Mouse (Mus musculus): ENCODE measurements at regions not wholly inside any gene's neighbourhood (a gene's known extent, or its start where the extent isn't known, plus 50 kb on each side); places are given as distances from the start of the nearest gene placed in this dataset.
A peak's percentile ranks its signal among the peaks of the same experiment; 100 is the strongest.

GRCm38 (mm10) chr5:45082601-45083000 is 283.1 kb upstream of the Ldb2 start:
- Histone ChIP-seq H3K27me3 (ENCODE audit: insufficient read depth, low read length) (no peaks in the 10 kb centered on the region), H3K36me3 (ENCODE audit: insufficient read depth) (no peaks in the 10 kb centered on the region), H3K4me1 (ENCODE audit: insufficient read depth) (no peaks in the 10 kb centered on the region), H3K4me3 (ENCODE audit: low read depth, low read length) (no peak overlapping the region), H3K4me2 (ENCODE audit: low read depth) (no peak overlapping the region), H3K9ac (no peak overlapping the region), H3K9me3 (ENCODE audit: low read length) (no peaks in the 10 kb centered on the region), H3K27ac (ENCODE audit: low read depth, low read length) (no peak overlapping the region)
- TF ChIP-seq CTCF (IDR thresholded peaks at IDR 0.05; ENCODE audit: low read depth), result no peak
- no peak for DNase-seq
- ATAC-seq, result no peak

- no peaks in the 10 kb centered on the region for H3K9me3 ChIP-seq (ENCODE audit: low read length)
- H3K36me3 ChIP-seq (ENCODE audit: insufficient read depth), result no peaks in the 10 kb centered on the region
- H3K27ac ChIP-seq (ENCODE audit: low read depth, low read length), result no peak overlapping the region
- ATAC-seq (no peak), DNase-seq (no peak)
- H3K27me3 ChIP-seq (ENCODE audit: insufficient read depth, low read length), result no peaks in the 10 kb centered on the region
- WGBS, result 91% methylated on average over 4 of the region's 4 CpGs
- no peak overlapping the region for H3K4me2 ChIP-seq (ENCODE audit: low read depth)
- no peak overlapping the region for H3K4me3 ChIP-seq (ENCODE audit: low read depth, low read length)
- no peak for TF ChIP-seq CTCF (IDR thresholded peaks at IDR 0.05; ENCODE audit: low read depth)
- no peaks in the 10 kb centered on the region for H3K4me1 ChIP-seq (ENCODE audit: insufficient read depth)
- H3K9ac ChIP-seq, result no peak overlapping the region
These were observed 276.9 kb upstream of the Ldb2 start for GRCm38 (mm10) chr5:45076347-45076890.

GRCm38 (mm10) chr5:45075195-45075594 is 275.7 kb upstream of the Ldb2 start:
- H3K9ac ChIP-seq, result no peak overlapping the region
- H3K4me2 ChIP-seq (ENCODE audit: low read depth), result no peak overlapping the region
- no peak overlapping the region for H3K4me3 ChIP-seq (ENCODE audit: low read depth, low read length)
- H3K27ac ChIP-seq (ENCODE audit: low read depth, low read length), result no peak overlapping the region
- H3K36me3 ChIP-seq (ENCODE audit: insufficient read depth), result no peaks in the 10 kb centered on the region
- H3K4me1 ChIP-seq (ENCODE audit: insufficient read depth), result no peaks in the 10 kb centered on the region
- ATAC-seq (no peak), DNase-seq (no peak)
- H3K9me3 ChIP-seq (ENCODE audit: low read length), result no peaks in the 10 kb centered on the region
- no peaks in the 10 kb centered on the region for H3K27me3 ChIP-seq (ENCODE audit: insufficient read depth, low read length)
- TF ChIP-seq CTCF (IDR thresholded peaks at IDR 0.05; ENCODE audit: low read depth), result no peak

- Histone ChIP-seq H3K4me3 (ENCODE audit: low read depth, low read length) (no peak overlapping the region), H3K27me3 (ENCODE audit: insufficient read depth, low read length) (no peaks in the 10 kb centered on the region), H3K9ac (no peak overlapping the region), H3K9me3 (ENCODE audit: low read length) (no peaks in the 10 kb centered on the region), H3K27ac (ENCODE audit: low read depth, low read length) (no peak overlapping the region), H3K4me2 (ENCODE audit: low read depth) (no peak overlapping the region), H3K4me1 (ENCODE audit: insufficient read depth) (no peaks in the 10 kb centered on the region), H3K36me3 (ENCODE audit: insufficient read depth) (no peaks in the 10 kb centered on the region)
- ATAC-seq, result no peak
- DNase-seq, result no peak
- no peak for TF ChIP-seq CTCF (IDR thresholded peaks at IDR 0.05; ENCODE audit: low read depth)
- 98% methylated on average over 1 of the region's 1 CpGs for WGBS
These were observed 273.0 kb upstream of the Ldb2 start for GRCm38 (mm10) chr5:45072529-45072928.

- Histone ChIP-seq H3K4me3 (ENCODE audit: low read depth, low read length) (no peak overlapping the region), H3K27me3 (ENCODE audit: insufficient read depth, low read length) (no peaks in the 10 kb centered on the region), H3K27ac (ENCODE audit: low read depth, low read length) (no peak overlapping the region), H3K36me3 (ENCODE audit: insufficient read depth) (no peaks in the 10 kb centered on the region), H3K9ac (no peak overlapping the region), H3K4me1 (ENCODE audit: insufficient read depth) (no peaks in the 10 kb centered on the region), H3K4me2 (ENCODE audit: low read depth) (no peak overlapping the region), H3K9me3 (ENCODE audit: low read length) (no peaks in the 10 kb centered on the region)
- no peak for TF ChIP-seq CTCF (IDR thresholded peaks at IDR 0.05; ENCODE audit: low read depth)
- DNase-seq, result no peak
- WGBS, result 87% methylated on average over 8 of the region's 8 CpGs
- ATAC-seq, result no peak
These were observed 266.6 kb upstream of the Ldb2 start for GRCm38 (mm10) chr5:45065917-45066699.

GRCm38 (mm10) chr5:45062567-45062966 is 263.1 kb upstream of the Ldb2 start:
- TF ChIP-seq CTCF (IDR thresholded peaks at IDR 0.05; ENCODE audit: low read depth), result no peak
- 14% methylated on average over 2 of the region's 2 CpGs for WGBS
- H3K9me3 ChIP-seq (ENCODE audit: low read length), result no peaks in the 10 kb centered on the region
- no peaks in the 10 kb centered on the region for H3K36me3 ChIP-seq (ENCODE audit: insufficient read depth)
- H3K4me3 ChIP-seq (ENCODE audit: low read depth, low read length), result no peak overlapping the region
- no peaks in the 10 kb centered on the region for H3K27me3 ChIP-seq (ENCODE audit: insufficient read depth, low read length)
- H3K4me1 ChIP-seq (ENCODE audit: insufficient read depth), result no peaks in the 10 kb centered on the region
- no peak overlapping the region for H3K27ac ChIP-seq (ENCODE audit: low read depth, low read length)
- no peak overlapping the region for H3K9ac ChIP-seq
- DNase-seq, result peak; percentile 59
- no peak overlapping the region for H3K4me2 ChIP-seq (ENCODE audit: low read depth)
- ATAC-seq, result peak; percentile 70

GRCm38 (mm10) chr5:45055276-45055959 is 255.9 kb upstream of the Ldb2 start:
- Histone ChIP-seq H3K9me3 (ENCODE audit: low read length) (no peaks in the 10 kb centered on the region), H3K4me2 (ENCODE audit: low read depth) (no peak overlapping the region)

More at GRCm38 (mm10) chr5:45055276-45055959, 255.9 kb upstream of the Ldb2 start:
- TF ChIP-seq CTCF (IDR thresholded peaks at IDR 0.05; ENCODE audit: low read depth), result no peak
- no peak for ATAC-seq
- H3K36me3 ChIP-seq (ENCODE audit: insufficient read depth), result no peaks in the 10 kb centered on the region
- no peak overlapping the region for H3K27ac ChIP-seq (ENCODE audit: low read depth, low read length)
- no peaks in the 10 kb centered on the region for H3K4me1 ChIP-seq (ENCODE audit: insufficient read depth)
- DNase-seq, result no peak
- no peak overlapping the region for H3K4me3 ChIP-seq (ENCODE audit: low read depth, low read length)
- no peaks in the 10 kb centered on the region for H3K27me3 ChIP-seq (ENCODE audit: insufficient read depth, low read length)
- 79% methylated on average over 4 of the region's 4 CpGs for WGBS
- no peak overlapping the region for H3K9ac ChIP-seq
